In genomic region chr8:120439309-120439708, GRCm38 (mm10) we compare ENCODE assay signal across 9 mouse cellular contexts.
DNase-seq lines count a peak whose midpoint lies in the region; ATAC-seq and TF ChIP-seq lines count a peak whose summit lies in the region.
"Had no signal": no experiment of that assay in that cellular context is flagged by ENCODE, and none has a peak within 500 bp of the region (broad histone marks: within the 10 kb centered on the region; RNA-seq: fewer than 3 reads in every experiment).

No protein-coding gene starts in this region.

- H3K9me3 ChIP-seq in E14TG2a.4 (ENCODE audit: low read length) = no peaks in the 10 kb centered on the region
- no peaks in the 10 kb centered on the region for H3K9me3 ChIP-seq in ES-Bruce4 (replicated peaks; ENCODE audit: control insufficient read depth, insufficient read depth, low read length, poor library complexity, severe bottlenecking)
- H3K9me3 ChIP-seq in forebrain, embryonic 16.5 days (ENCODE audit: control insufficient read depth, low read length) = no peaks in the 10 kb centered on the region
- no peaks in the 10 kb centered on the region for H3K9me3 ChIP-seq in limb, embryonic 13.5 days

- H3K36me3 ChIP-seq in E14TG2a.4 (ENCODE audit: insufficient read depth, low read length) = no peaks in the 10 kb centered on the region
- no peaks in the 10 kb centered on the region for H3K36me3 ChIP-seq in ES-Bruce4 (ENCODE audit: control insufficient read depth, insufficient read depth, low read length, poor library complexity, severe bottlenecking)
- no peaks in the 10 kb centered on the region for H3K36me3 ChIP-seq in forebrain, embryonic 16.5 days (ENCODE audit: control insufficient read depth, insufficient read depth)
- no peaks in the 10 kb centered on the region; the same call in 1 of the 2 replicates for H3K36me3 ChIP-seq in limb, embryonic 13.5 days

- intact Hi-C loops in gastrocnemius, postnatal 36 days (cut with DNase I) = no loop called here

- ATAC-seq in forebrain, embryonic 16.5 days = peak; percentile 86
- no peak; the same call in 1 of the 2 replicates for ATAC-seq in limb, embryonic 13.5 days (ENCODE audit: low FRiP score, low read depth)
- ATAC-seq: activated CD4-positive, CD25-positive, alpha-beta regulatory T cell, adult 4 months had no signal

- H3K27me3 ChIP-seq in E14TG2a.4 (ENCODE audit: insufficient read depth, low read length) (peaks cover 49% of the 10 kb centered on the region), ES-Bruce4 (ENCODE audit: control insufficient read depth, insufficient read depth, low read length, poor library complexity, severe bottlenecking) (no peaks in the 10 kb centered on the region)
- H3K27me3 ChIP-seq in forebrain, embryonic 16.5 days (replicated peaks; ENCODE audit: control insufficient read depth, insufficient read depth, low read length) = no peaks in the 10 kb centered on the region
- H3K27me3 ChIP-seq in limb, embryonic 13.5 days = peaks cover 31% of the 10 kb centered on the region

- H3K4me1 ChIP-seq in E14TG2a.4 (replicated peaks; ENCODE audit: low read depth, low read length) (peaks cover 63% of the 10 kb centered on the region), ES-Bruce4 (ENCODE audit: control insufficient read depth, insufficient read depth, low read length) (peaks cover 2% of the 10 kb centered on the region)
- H3K4me1 ChIP-seq in forebrain, embryonic 16.5 days (replicated peaks; ENCODE audit: control insufficient read depth, insufficient read depth, low read length) = peaks cover 56% of the 10 kb centered on the region
- peaks cover 64% of the 10 kb centered on the region for H3K4me1 ChIP-seq in limb, embryonic 13.5 days

- TF ChIP-seq POLR2A in ES-Bruce4 (IDR thresholded peaks at IDR 0.05; ENCODE audit: insufficient read depth, low read length) = no peak

- TF ChIP-seq CTCF in E14TG2a.4 (conservative IDR thresholded peaks at IDR 0.05; ENCODE audit: low read length) (no peak), ES-Bruce4 (IDR thresholded peaks at IDR 0.05; ENCODE audit: low read depth, low read length) (no peak)

- no peak for DNase-seq in gastrocnemius, postnatal 36 days
- DNase-seq in spleen, adult 18-20 months = no peak
- DNase-seq in thymus, postnatal 25 days = no peak

- peak overlapping the region; percentile 62 for H3K4me3 ChIP-seq in E14TG2a.4 (replicated peaks; ENCODE audit: low read length)
- peak overlapping the region; percentile 33; the same call in 1 of the 2 replicates for H3K4me3 ChIP-seq in ES-Bruce4 (ENCODE audit: low read depth, low read length)
- H3K4me3 ChIP-seq in forebrain, embryonic 16.5 days (replicated peaks; ENCODE audit: low read length) = no peak overlapping the region
- H3K4me3 ChIP-seq in limb, embryonic 13.5 days = no peak overlapping the region

- TF ChIP-seq EP300 in ES-Bruce4 (IDR thresholded peaks at IDR 0.05; ENCODE audit: insufficient read depth, low read depth, low read length) = no peak

- H3K9ac ChIP-seq in ES-Bruce4 (ENCODE audit: low read depth, poor library complexity, severe bottlenecking) = peak overlapping the region; percentile 20; the same call in 1 of the 2 replicates
- peak overlapping the region; percentile 0; the same call in 1 of the 2 replicates for H3K9ac ChIP-seq in forebrain, embryonic 16.5 days (replicated peaks; ENCODE audit: low read depth, low read length)
- peak overlapping the region; percentile 19; the same call in 1 of the 2 replicates for H3K9ac ChIP-seq in limb, embryonic 13.5 days

- H3K27ac ChIP-seq in ES-Bruce4 (ENCODE audit: insufficient read depth, low read length) = no peak overlapping the region
- H3K27ac ChIP-seq in forebrain, embryonic 16.5 days (ENCODE audit: low read length) = peak overlapping the region; percentile 66
- H3K27ac ChIP-seq in limb, embryonic 13.5 days = no peak overlapping the region
- H3K27ac ChIP-seq: macrophage had no signal

- WGBS in forebrain, embryonic 16.5 days = 1% methylated on average over 19 of the region's 19 CpGs
- WGBS in limb, embryonic 13.5 days = 8% methylated on average over 19 of the region's 19 CpGs

- H3K4me2 ChIP-seq in forebrain, embryonic 16.5 days (ENCODE audit: low read length) = peak overlapping the region; percentile 5; the same call in 1 of the 2 replicates
- H3K4me2 ChIP-seq in limb, embryonic 13.5 days (replicated peaks) = peak overlapping the region; percentile 16; the same call in 1 of the 2 replicates

Comparison
In these comparisons a context has a peak if more than half of its experiments do, and no peak if none do; other contexts are left out.
1. H3K4me3 ChIP-seq: peak in E14TG2a.4 (single experiment) and ES-Bruce4 (single experiment); none in forebrain, embryonic 16.5 days (single experiment) and limb, embryonic 13.5 days (single experiment).
2. Peak in every context shown above with its lines, with median percentiles within 50 percentile points of each other: H3K9ac ChIP-seq.